Mouse (Mus musculus) ovary, adult 10 weeks (tissue): ENCODE data around the gene Flnc. TPM values are rescaled to one million over a fixed set of nuclear protein-coding genes. Genes with fewer than 3 reads are reported as not detected.

ENCODE experiments used
- polyA plus RNA-seq: library from polyadenylated mRNA; stranded (reverse); fragments of 350-450 nt; fragmentation: Illumina TruSeq; extraction: RNeasy Lipid Tissue Mini Kit (QIAGEN cat#74804); gene quantifications from one replicate; pipeline ENCODE4 v1.2.3, GENCODE M21; 2014

Gene Flnc
- 0.20 TPM for polyA plus RNA-seq

DNA sequence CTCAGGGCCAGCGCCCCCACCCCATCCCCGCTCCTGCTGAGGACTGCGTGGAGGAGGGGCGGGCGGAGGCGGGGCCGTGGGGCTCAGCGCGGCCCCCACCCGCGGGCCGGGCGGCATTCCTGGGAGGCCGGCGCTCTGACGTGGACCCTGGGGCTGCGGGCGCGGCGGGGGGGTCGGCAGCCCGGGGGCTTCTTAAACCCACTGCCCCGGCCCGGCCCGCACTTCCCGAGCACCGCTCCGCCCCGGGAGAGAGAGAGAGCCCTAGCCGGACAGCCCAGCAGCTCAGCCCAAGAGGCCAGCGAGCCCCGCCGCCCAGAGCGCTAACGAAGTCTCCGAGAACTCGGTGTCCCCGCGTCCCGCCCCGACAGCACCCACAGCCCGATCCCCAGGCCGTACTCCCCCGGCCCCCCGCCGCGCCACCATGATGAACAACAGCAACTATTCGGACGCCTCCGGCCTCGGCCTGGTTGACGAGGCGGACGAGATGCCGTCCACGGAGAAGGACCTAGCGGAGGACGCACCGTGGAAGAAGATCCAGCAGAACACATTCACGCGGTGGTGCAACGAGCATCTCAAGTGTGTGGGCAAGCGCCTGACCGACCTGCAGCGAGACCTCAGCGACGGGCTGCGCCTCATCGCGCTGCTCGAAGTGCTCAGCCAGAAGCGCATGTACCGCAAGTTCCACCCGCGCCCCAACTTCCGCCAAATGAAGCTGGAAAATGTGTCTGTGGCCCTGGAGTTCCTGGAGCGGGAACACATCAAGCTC is at the start of gene Flnc:
Gene Flnc (plus strand): TSS at position 219 of the 766 bp plus-strand sequence.

GRCm38 (mm10) chr6:29388052-29388518 is 45.0 kb upstream of the Flnc start, which contains the start of gene Opn1sw:
TSS of gene Opn1sw (minus strand) at chr6:29388468.

GRCm38 (mm10) chr6:29395910-29396713 is 36.9 kb upstream of the Flnc start, which contains the start of gene Ccdc136:
TSS of gene Ccdc136 (plus strand) at chr6:29396309.

GRCm38 (mm10) chr6:29467583-29468354 is 34.7 kb downstream of the Flnc start, which contains the start of gene Atp6v1f:
TSS of gene Atp6v1f (plus strand) at chr6:29467718.

GRCm38 (mm10) chr6:29471137-29471536 is 38.1 kb downstream of the Flnc start, which contains the start of gene Atp6v1fnb:
TSS of gene Atp6v1fnb (plus strand) at chr6:29471437.

DNA sequence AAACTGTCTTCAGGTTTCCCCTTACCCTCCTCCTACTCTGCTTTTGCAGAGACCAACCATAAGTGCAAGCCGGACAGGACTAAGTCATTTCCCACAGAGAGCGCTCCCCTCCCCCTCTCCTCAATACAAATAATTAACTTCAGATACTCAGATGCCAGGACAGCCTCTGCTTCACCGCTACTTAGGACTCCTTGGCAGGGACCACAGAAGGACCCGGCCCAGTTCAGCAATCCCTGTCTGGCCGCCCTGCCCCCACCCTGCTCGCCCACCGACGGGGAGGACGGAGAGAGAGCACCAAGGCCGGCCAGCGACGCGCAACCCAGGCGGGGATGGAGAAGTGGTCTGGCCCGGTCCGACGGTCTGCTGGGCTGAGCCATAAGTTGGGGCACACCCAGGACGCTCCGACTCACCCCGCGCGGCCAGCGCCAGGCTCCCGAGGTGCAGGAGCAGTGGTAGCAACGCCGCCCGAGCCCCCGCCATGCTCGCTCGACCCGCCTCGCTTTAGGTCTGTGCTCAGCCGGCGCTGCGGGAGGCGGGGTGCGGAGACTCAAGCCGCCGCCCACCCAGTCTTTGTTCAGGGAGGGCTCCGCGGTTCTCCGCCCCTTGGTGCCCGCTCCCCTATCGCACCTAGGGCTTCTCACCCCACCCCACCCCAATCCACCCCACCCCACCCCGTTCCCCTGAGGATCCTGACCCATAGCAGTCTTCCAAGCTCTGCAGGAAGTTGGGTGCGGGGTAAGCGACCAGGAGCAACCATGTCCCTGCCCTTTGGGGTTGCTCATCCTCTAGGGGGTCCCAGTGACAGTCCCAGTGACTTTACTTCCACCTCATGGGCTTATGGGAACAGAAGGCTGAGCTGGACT is 74.6 kb downstream of the Flnc start, which contains the start of gene Kcp:
Gene Kcp (minus strand): TSS at position 506 of the 863 bp plus-strand sequence.

Other genes starting within 250 kb of the Flnc start
- gene Impdh1, start 216.9 kb upstream of the Flnc start, polyA plus RNA-seq = 18.6 TPM
- gene Hilpda, start 160.8 kb upstream of the Flnc start, polyA plus RNA-seq = 15.9 TPM
- not detected for gene Fam71f2, start 153.7 kb upstream of the Flnc start, polyA plus RNA-seq
- not detected for gene Fam71f1, start 114.1 kb upstream of the Flnc start, polyA plus RNA-seq
- gene Calu, start 85.2 kb upstream of the Flnc start, polyA plus RNA-seq = 605 TPM
- not detected for gene Opn1sw, start 44.8 kb upstream of the Flnc start, polyA plus RNA-seq
- 1.2 TPM for gene Ccdc136, start 36.9 kb upstream of the Flnc start, polyA plus RNA-seq
- 16.8 TPM for gene Atp6v1f, start 34.5 kb downstream of the Flnc start, polyA plus RNA-seq
- gene Atp6v1fnb, start 38.2 kb downstream of the Flnc start, polyA plus RNA-seq = not detected
- gene Kcp, start 74.7 kb downstream of the Flnc start, polyA plus RNA-seq = not detected
- gene Irf5, start 93.4 kb downstream of the Flnc start, polyA plus RNA-seq = 1.6 TPM
- gene Tnpo3, start 176.6 kb downstream of the Flnc start, polyA plus RNA-seq = 79.3 TPM